Mouse (Mus musculus): ENCODE measurements around the gene Fas. TPM values are rescaled to one million over a fixed set of nuclear protein-coding genes. Genes with fewer than 3 reads are reported as not detected.

The Fas gene
- polyA plus RNA-seq, 1 experiment from 2014 or later = 5.9 TPM

GRCm38 (mm10) chr19:34304917-34305316, 14.5 kb downstream of the Fas start:
- no peak overlapping the region for H3K27ac ChIP-seq (ENCODE audit: low read length)
- H3K4me3 ChIP-seq (replicated peaks; ENCODE audit: low read length) = no peak overlapping the region
- no peaks in the 10 kb centered on the region for H3K36me3 ChIP-seq (ENCODE audit: control insufficient read depth, insufficient read depth, low read length)
- no peaks in the 10 kb centered on the region for H3K27me3 ChIP-seq (ENCODE audit: control insufficient read depth, insufficient read depth, low read length)
- no peak overlapping the region for H3K4me2 ChIP-seq (ENCODE audit: low read depth, low read length)
- H3K9ac ChIP-seq (ENCODE audit: low read length) = no peak overlapping the region
- ATAC-seq (ENCODE audit: insufficient read depth, low FRiP score) = no peak
- no peaks in the 10 kb centered on the region for H3K9me3 ChIP-seq (replicated peaks; ENCODE audit: control insufficient read depth, low read length)
- no peaks in the 10 kb centered on the region for H3K4me1 ChIP-seq (ENCODE audit: control insufficient read depth, insufficient read depth, low read length)

DNA sequence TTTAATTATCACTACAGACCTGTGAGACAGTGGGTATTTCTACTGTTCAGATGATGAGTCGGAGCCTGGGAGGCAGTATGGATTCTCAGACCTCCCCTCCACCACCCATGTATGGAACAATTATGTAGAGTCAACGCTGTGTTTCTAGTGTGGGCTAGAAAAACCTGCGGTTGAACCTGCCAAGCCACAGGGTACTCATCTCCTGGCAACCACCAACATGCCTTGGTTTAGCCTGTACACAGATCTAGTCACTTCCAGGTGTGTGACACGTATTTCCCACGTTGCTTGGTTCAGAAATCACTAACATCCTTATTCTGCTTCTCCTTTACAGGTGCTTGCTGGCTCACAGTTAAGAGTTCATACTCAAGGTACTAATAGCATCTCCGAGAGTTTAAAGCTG, 16.3 kb downstream of the Fas start:
- WGBS = 84% methylated on average over 6 of the region's 6 CpGs
- no peaks in the 10 kb centered on the region for H3K27me3 ChIP-seq (ENCODE audit: control insufficient read depth, insufficient read depth, low read length)
- no peaks in the 10 kb centered on the region for H3K36me3 ChIP-seq (ENCODE audit: control insufficient read depth, insufficient read depth, low read length)
- no peak overlapping the region for H3K4me2 ChIP-seq (ENCODE audit: low read depth, low read length)
- no peaks in the 10 kb centered on the region for H3K4me1 ChIP-seq (ENCODE audit: control insufficient read depth, insufficient read depth, low read length)
- H3K27ac ChIP-seq (ENCODE audit: low read length) = no peak overlapping the region
- no peak overlapping the region for H3K4me3 ChIP-seq (replicated peaks; ENCODE audit: low read length)
- no peaks in the 10 kb centered on the region for H3K9me3 ChIP-seq (replicated peaks; ENCODE audit: control insufficient read depth, low read length)
- H3K9ac ChIP-seq (ENCODE audit: low read length) = no peak overlapping the region
- no peak for ATAC-seq (ENCODE audit: insufficient read depth, low FRiP score)

- Histone ChIP-seq H3K9ac (ENCODE audit: low read length) (no peak overlapping the region), H3K36me3 (ENCODE audit: control insufficient read depth, insufficient read depth, low read length) (no peaks in the 10 kb centered on the region), H3K4me1 (ENCODE audit: control insufficient read depth, insufficient read depth, low read length) (no peaks in the 10 kb centered on the region), H3K27ac (ENCODE audit: low read length) (no peak overlapping the region), H3K4me3 (replicated peaks; ENCODE audit: low read length) (no peak overlapping the region), H3K27me3 (ENCODE audit: control insufficient read depth, insufficient read depth, low read length) (no peaks in the 10 kb centered on the region), H3K9me3 (replicated peaks; ENCODE audit: control insufficient read depth, low read length) (no peaks in the 10 kb centered on the region), H3K4me2 (ENCODE audit: low read depth, low read length) (no peak overlapping the region)
- ATAC-seq (ENCODE audit: insufficient read depth, low FRiP score) = no peak
- WGBS = 34% methylated on average over 5 of the region's 5 CpGs
These were observed 21.8 kb downstream of the Fas start for GRCm38 (mm10) chr19:34312151-34312728.

DNA sequence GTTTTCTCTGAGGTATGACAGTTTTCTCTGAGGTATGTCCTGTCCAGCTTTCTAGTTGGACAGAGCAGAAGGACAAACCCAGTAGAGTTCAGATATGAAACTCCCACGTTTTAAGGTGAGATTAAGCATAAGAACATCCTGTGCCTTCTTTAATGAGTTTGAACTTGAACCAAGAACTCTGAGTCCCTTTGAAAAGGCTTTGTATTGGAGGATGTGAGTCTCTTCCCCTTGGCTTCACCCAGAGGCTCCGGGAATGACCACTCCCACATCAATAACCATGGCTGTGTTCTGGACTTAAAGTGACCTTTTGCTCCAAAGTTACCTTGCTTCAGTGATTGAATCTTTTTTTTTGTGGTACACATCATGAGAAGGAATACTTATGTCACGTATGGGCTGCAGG, 37.6 kb downstream of the Fas start:
- ATAC-seq (ENCODE audit: insufficient read depth, low FRiP score) = no peak
- H3K27ac ChIP-seq (ENCODE audit: low read length) = no peak overlapping the region

GRCm38 (mm10) chr19:34334300-34334699, 43.8 kb downstream of the Fas start:
- H3K27me3 ChIP-seq (ENCODE audit: control insufficient read depth, insufficient read depth, low read length) = no peaks in the 10 kb centered on the region
- H3K4me3 ChIP-seq (replicated peaks; ENCODE audit: low read length) = no peak overlapping the region
- WGBS = 1% methylated on average over 2 of the region's 2 CpGs
- no peak for ATAC-seq (ENCODE audit: insufficient read depth, low FRiP score)
- H3K9ac ChIP-seq (ENCODE audit: low read length) = no peak overlapping the region
- no peaks in the 10 kb centered on the region for H3K9me3 ChIP-seq (replicated peaks; ENCODE audit: control insufficient read depth, low read length)
- H3K36me3 ChIP-seq (ENCODE audit: control insufficient read depth, insufficient read depth, low read length) = no peaks in the 10 kb centered on the region
- no peaks in the 10 kb centered on the region for H3K4me1 ChIP-seq (ENCODE audit: control insufficient read depth, insufficient read depth, low read length)
- H3K4me2 ChIP-seq (ENCODE audit: low read depth, low read length) = no peak overlapping the region
- H3K27ac ChIP-seq (ENCODE audit: low read length) = no peak overlapping the region

More for the DNA sequence above, 37.6 kb downstream of the Fas start:
- no peaks in the 10 kb centered on the region for H3K36me3 ChIP-seq (ENCODE audit: control insufficient read depth, insufficient read depth, low read length)
- no peak overlapping the region for H3K4me3 ChIP-seq (replicated peaks; ENCODE audit: low read length)
- no peak overlapping the region for H3K9ac ChIP-seq (ENCODE audit: low read length)
- WGBS = 57% methylated on average over 3 of the region's 3 CpGs
- H3K27me3 ChIP-seq (ENCODE audit: control insufficient read depth, insufficient read depth, low read length) = no peaks in the 10 kb centered on the region
- H3K4me1 ChIP-seq (ENCODE audit: control insufficient read depth, insufficient read depth, low read length) = no peaks in the 10 kb centered on the region
- H3K4me2 ChIP-seq (ENCODE audit: low read depth, low read length) = no peak overlapping the region
- no peaks in the 10 kb centered on the region for H3K9me3 ChIP-seq (replicated peaks; ENCODE audit: control insufficient read depth, low read length)

DNA sequence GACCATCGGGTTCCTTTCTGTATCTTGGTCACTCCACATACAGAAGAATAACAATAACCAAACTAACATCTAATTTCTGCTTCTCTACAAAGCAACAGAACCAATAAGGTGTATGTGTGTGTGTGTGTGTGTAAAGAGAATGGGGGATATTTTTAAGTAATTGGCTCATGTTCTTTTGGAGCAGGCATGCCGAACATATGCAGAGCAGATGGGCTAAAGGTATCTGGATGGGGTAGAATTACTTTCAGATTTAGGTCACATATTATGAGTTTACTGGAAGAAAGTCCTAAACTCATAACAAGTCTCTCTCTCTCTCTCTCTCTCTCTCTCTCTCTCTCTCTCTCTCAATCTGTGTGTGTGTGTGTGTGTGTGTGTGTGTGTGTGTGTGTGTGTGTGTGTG, 54.2 kb downstream of the Fas start:
- Histone ChIP-seq H3K9ac (ENCODE audit: low read length) (no peak overlapping the region), H3K4me1 (ENCODE audit: control insufficient read depth, insufficient read depth, low read length) (peaks cover 7% of the 10 kb centered on the region; the same call in 1 of the 2 replicates), H3K27me3 (ENCODE audit: control insufficient read depth, insufficient read depth, low read length) (no peaks in the 10 kb centered on the region), H3K36me3 (ENCODE audit: control insufficient read depth, insufficient read depth, low read length) (no peaks in the 10 kb centered on the region), H3K9me3 (replicated peaks; ENCODE audit: control insufficient read depth, low read length) (no peaks in the 10 kb centered on the region), H3K27ac (ENCODE audit: low read length) (no peak overlapping the region), H3K4me3 (replicated peaks; ENCODE audit: low read length) (no peak overlapping the region), H3K4me2 (ENCODE audit: low read depth, low read length) (no peak overlapping the region)
- WGBS = 76% methylated on average over 2 of the region's 2 CpGs
- no peak for ATAC-seq (ENCODE audit: insufficient read depth, low FRiP score)

DNA sequence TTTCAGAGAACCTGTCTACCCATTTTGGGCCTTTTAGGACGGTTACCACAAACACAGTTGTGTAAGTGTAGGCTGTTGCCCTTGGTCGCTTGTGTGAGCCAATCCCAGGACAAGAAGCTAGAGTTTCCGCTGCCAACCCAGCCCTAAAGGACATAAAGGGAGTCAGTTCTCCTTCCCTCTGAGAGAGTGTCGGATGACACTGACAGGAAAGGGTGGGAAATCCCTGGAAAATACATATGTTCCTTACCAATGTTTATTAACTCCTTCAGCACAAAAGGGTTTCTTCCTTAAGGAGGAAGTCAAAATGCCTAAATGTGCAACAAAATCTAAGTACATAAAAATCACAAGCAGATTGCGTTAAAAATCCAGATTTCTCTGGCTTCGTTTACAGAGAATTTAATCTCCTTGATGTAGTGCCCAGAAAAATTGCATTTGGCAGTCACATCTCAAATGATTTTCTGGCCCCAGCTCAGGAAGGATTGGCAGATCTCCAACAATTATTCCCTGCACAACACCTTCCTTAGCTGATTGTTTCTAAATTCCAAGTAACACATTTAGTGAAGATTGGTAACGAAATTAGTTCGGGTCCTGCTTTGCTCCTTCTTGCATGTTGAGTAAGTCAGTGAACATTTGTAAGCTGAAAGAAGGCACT, 55.3 kb downstream of the Fas start:
- no peaks in the 10 kb centered on the region for H3K27me3 ChIP-seq (ENCODE audit: control insufficient read depth, insufficient read depth, low read length)
- H3K36me3 ChIP-seq (ENCODE audit: control insufficient read depth, insufficient read depth, low read length) = no peaks in the 10 kb centered on the region
- no peak overlapping the region for H3K4me2 ChIP-seq (ENCODE audit: low read depth, low read length)
- peaks cover 7% of the 10 kb centered on the region; the same call in 1 of the 2 replicates for H3K4me1 ChIP-seq (ENCODE audit: control insufficient read depth, insufficient read depth, low read length)
- H3K4me3 ChIP-seq (replicated peaks; ENCODE audit: low read length) = no peak overlapping the region
- 37% methylated on average over 8 of the region's 8 CpGs for WGBS
- peak overlapping the region; percentile 17; the same call in 1 of the 2 replicates for H3K27ac ChIP-seq (ENCODE audit: low read length)
- no peak overlapping the region for H3K9ac ChIP-seq (ENCODE audit: low read length)
- H3K9me3 ChIP-seq (replicated peaks; ENCODE audit: control insufficient read depth, low read length) = no peaks in the 10 kb centered on the region
- no peak for ATAC-seq (ENCODE audit: insufficient read depth, low FRiP score)

GRCm38 (mm10) chr19:34353291-34353805, 62.9 kb downstream of the Fas start:
- H3K9ac ChIP-seq (ENCODE audit: low read length) = no peak overlapping the region
- no peak overlapping the region for H3K4me3 ChIP-seq (replicated peaks; ENCODE audit: low read length)
- ATAC-seq (ENCODE audit: insufficient read depth, low FRiP score) = no peak
- H3K4me2 ChIP-seq (ENCODE audit: low read depth, low read length) = no peak overlapping the region
- H3K27me3 ChIP-seq (ENCODE audit: control insufficient read depth, insufficient read depth, low read length) = no peaks in the 10 kb centered on the region
- 8% methylated on average over 3 of the region's 3 CpGs for WGBS
- H3K9me3 ChIP-seq (replicated peaks; ENCODE audit: control insufficient read depth, low read length) = no peaks in the 10 kb centered on the region
- 0 out of 2 replicates have a peak, but pooled peaks cover 4% of the 10 kb centered on the region for H3K4me1 ChIP-seq (ENCODE audit: control insufficient read depth, insufficient read depth, low read length)
- H3K27ac ChIP-seq (ENCODE audit: low read length) = no peak overlapping the region
- H3K36me3 ChIP-seq (ENCODE audit: control insufficient read depth, insufficient read depth, low read length) = no peaks in the 10 kb centered on the region

- H3K9ac ChIP-seq (ENCODE audit: low read length) = no peak overlapping the region
- 87% methylated on average over 1 of the region's 1 CpGs for WGBS
- H3K4me3 ChIP-seq (replicated peaks; ENCODE audit: low read length) = no peak overlapping the region
- no peak for ATAC-seq (ENCODE audit: insufficient read depth, low FRiP score)
- H3K9me3 ChIP-seq (replicated peaks; ENCODE audit: control insufficient read depth, low read length) = peaks cover 9% of the 10 kb centered on the region
- H3K4me1 ChIP-seq (ENCODE audit: control insufficient read depth, insufficient read depth, low read length) = no peaks in the 10 kb centered on the region
- no peaks in the 10 kb centered on the region for H3K27me3 ChIP-seq (ENCODE audit: control insufficient read depth, insufficient read depth, low read length)
- H3K4me2 ChIP-seq (ENCODE audit: low read depth, low read length) = no peak overlapping the region
- H3K27ac ChIP-seq (ENCODE audit: low read length) = no peak overlapping the region
- no peaks in the 10 kb centered on the region for H3K36me3 ChIP-seq (ENCODE audit: control insufficient read depth, insufficient read depth, low read length)
These were observed 72.2 kb downstream of the Fas start for GRCm38 (mm10) chr19:34362639-34363038.
